In genomic region chr2:16452080-16452479, GRCm38 (mm10) we compare ENCODE assay signal across 11 mouse cellular contexts.
DNase-seq lines count a peak whose midpoint lies in the region; ATAC-seq and TF ChIP-seq lines count a peak whose summit lies in the region.
"Had no signal": no experiment of that assay in that cellular context is flagged by ENCODE, and none has a peak within 500 bp of the region (broad histone marks: within the 10 kb centered on the region; RNA-seq: fewer than 3 reads in every experiment).

No protein-coding gene starts in this region.

- no peaks in the 10 kb centered on the region for H3K4me1 ChIP-seq in liver, embryonic 14.5 days (replicated peaks; ENCODE audit: control insufficient read depth in 2 of 2, insufficient read depth in 2 of 2, low read length in 1 of 2)

- H3K27me3 ChIP-seq in liver, embryonic 14.5 days (ENCODE audit: control insufficient read depth, insufficient read depth, low read length) = no peaks in the 10 kb centered on the region
- H3K27me3 ChIP-seq: forebrain, embryonic 12.5 days; heart, embryonic 12.5 days; limb, embryonic 12.5 days had no signal

- no peak overlapping the region for H3K4me2 ChIP-seq in liver, embryonic 14.5 days (ENCODE audit: low read depth)
- H3K4me2 ChIP-seq: forebrain, embryonic 12.5 days; heart, embryonic 12.5 days; limb, embryonic 12.5 days had no signal

- DNase-seq in kidney, postnatal 10 days = peak; percentile 26
- no peak for DNase-seq in kidney, postnatal 14 days
- DNase-seq in B cell, adult 2 months = peak; percentile 3 to 18
- DNase-seq in ES-CJ7 (ENCODE audit: low read depth, low spot score) = peak; percentile 48
- peak in 2 of 3 experiments; percentile 1 to 4 for DNase-seq in liver, embryonic 14.5 days (ENCODE audit: low read depth in 3 of 3, low spot score in 3 of 3)
- no peak for DNase-seq in frontal cortex, postnatal 36 days (ENCODE audit: low spot score in 2 of 2)
- DNase-seq in right cerebral cortex, adult 18-20 months = no peak
- no peak for DNase-seq in adrenal gland, postnatal 14 days

- no peaks in the 10 kb centered on the region for H3K36me3 ChIP-seq in liver, embryonic 14.5 days (replicated peaks; ENCODE audit: control insufficient read depth, insufficient read depth, low read depth)
- H3K36me3 ChIP-seq: forebrain, embryonic 12.5 days; heart, embryonic 12.5 days; limb, embryonic 12.5 days had no signal

- WGBS in liver, embryonic 14.5 days (ENCODE audit: insufficient replicate concordance) = 64% methylated on average over 3 of the region's 3 CpGs

- H3K27ac ChIP-seq in liver, embryonic 14.5 days = no peak overlapping the region
- H3K27ac ChIP-seq: forebrain, embryonic 12.5 days had no signal

- no peak for ATAC-seq in liver, embryonic 14.5 days (ENCODE audit: insufficient read depth)

- no peak overlapping the region for H3K4me3 ChIP-seq in liver, embryonic 14.5 days (ENCODE audit: insufficient read depth in 1 of 2, low read depth in 2 of 2, low read length in 2 of 2)
- H3K4me3 ChIP-seq: forebrain, embryonic 12.5 days; heart, embryonic 12.5 days; limb, embryonic 12.5 days had no signal

- H3K9ac ChIP-seq in liver, embryonic 14.5 days (replicated peaks) = no peak overlapping the region
- H3K9ac ChIP-seq: forebrain, embryonic 12.5 days; heart, embryonic 12.5 days; limb, embryonic 12.5 days had no signal

- H3K9me3 ChIP-seq in liver, embryonic 14.5 days (ENCODE audit: control insufficient read depth, low read length) = no peaks in the 10 kb centered on the region
- H3K9me3 ChIP-seq: forebrain, embryonic 12.5 days; heart, embryonic 12.5 days; limb, embryonic 12.5 days had no signal

- TF ChIP-seq CTCF in liver, embryonic 14.5 days (IDR thresholded peaks at IDR 0.05; ENCODE audit: low read depth) = peak; percentile 78

- no peak for TF ChIP-seq EP300 in liver, embryonic 14.5 days (IDR thresholded peaks at IDR 0.05; ENCODE audit: low read depth)

Comparison
In these comparisons a context has a peak if more than half of its experiments do, and no peak if none do; other contexts are left out.
1. DNase-seq: peak in kidney, postnatal 10 days (single experiment), B cell, adult 2 months (2 of 2), ES-CJ7 (single experiment) and liver, embryonic 14.5 days (2 of 3); none in kidney, postnatal 14 days (single experiment), frontal cortex, postnatal 36 days (0 of 2), right cerebral cortex, adult 18-20 months (single experiment) and adrenal gland, postnatal 14 days (single experiment).